Mouse (Mus musculus) embryonic facial prominence, embryonic 11.5 days (tissue): ENCODE data around the gene Slc24a1. TPM values are rescaled to one million over a fixed set of nuclear protein-coding genes. Genes with fewer than 3 reads are reported as not detected.
A peak's percentile ranks its signal among the peaks of the same experiment; 100 is the strongest.

Experiments
- ATAC-seq: fragments of 200-750 bp; cut with Nextera tagmentation; replicated peaks from 2 replicates; pipeline ENCODE4 v1.8.0; 2017; ENCODE audit warnings: low read depth; ENCODE audit not compliant: insufficient number of reproducible peaks, low FRiP score, low TSS enrichment
- DNase-seq: peaks from one replicate; pipeline ENCODE4 v3.0.0-alpha.2; 2015; ENCODE audit warnings: low spot score
- H3K27ac ChIP-seq: fragments of 300-500 bp; sonication (generic); replicated peaks from 2 replicates; pipeline ENCODE4 v1.5.1; 2014; ENCODE audit warnings: mild to moderate bottlenecking, low read depth, low read length, control low read depth
- H3K27me3 ChIP-seq: fragments of 300-500 bp; sonication (generic); 2 replicates; pipeline ENCODE4 v1.6.1; 2014; ENCODE audit warnings: mild to moderate bottlenecking, low read length, moderate library complexity, mixed read lengths; ENCODE audit not compliant: control insufficient read depth, insufficient read depth
- H3K36me3 ChIP-seq: fragments of 300-500 bp; sonication (generic); replicated peaks from 2 replicates; pipeline ENCODE4 v1.6.1; 2014; ENCODE audit warnings: low read depth, mild to moderate bottlenecking, low read length, moderate library complexity, mixed read lengths; ENCODE audit not compliant: control insufficient read depth, insufficient read depth
- H3K4me1 ChIP-seq: fragments of 300-500 bp; sonication (generic); 2 replicates; pipeline ENCODE4 v1.6.1; 2014; ENCODE audit warnings: low read length, mixed read lengths; ENCODE audit not compliant: control insufficient read depth, insufficient read depth
- H3K4me2 ChIP-seq: fragments of 300-500 bp; sonication (generic); 2 replicates; pipeline ENCODE4 v1.6.1; 2014; ENCODE audit warnings: low read depth, mild to moderate bottlenecking, control low read depth, low read length, moderate library complexity
- H3K4me3 ChIP-seq: fragments of 300-500 bp; sonication (generic); 2 replicates; pipeline ENCODE4 v1.5.1; 2014; ENCODE audit warnings: low read depth, low read length, control low read depth
- H3K9ac ChIP-seq: fragments of 300-500 bp; sonication (generic); replicated peaks from 2 replicates; pipeline ENCODE4 v1.6.1; 2014; ENCODE audit warnings: mild to moderate bottlenecking, control low read depth, low read length
- H3K9me3 ChIP-seq: fragments of 300-500 bp; sonication (generic); replicated peaks from 2 replicates; pipeline ENCODE4 v1.6.1; 2016; ENCODE audit warnings: mild to moderate bottlenecking, low read length, inconsistent platforms, mixed read lengths; ENCODE audit not compliant: control insufficient read depth
- WGBS: fragments of 180-500 bp; shearing (Covaris S2); extraction: QIAGEN DNeasy Blood & Tissue Kit; methylation state at CpG from one replicate; pipeline ENCODE4 v1.1.7; 2014; 5-methylcytosine and 5-hydroxymethylcytosine counted together
- polyA plus RNA-seq: library from polyadenylated mRNA; unstranded; fragments of >200 nt; fragmentation: Nextera tagmentation; extraction: Ambion mirVana; gene quantifications from 2 replicates; pipeline ENCODE4 v1.2.1, GENCODE M21; 2014

Slc24a1 gene
- polyA plus RNA-seq, 1 experiment from 2014 or later, result not detected

GRCm38 (mm10) chr9:64980548-64980947 is 29.1 kb upstream of the Slc24a1 start:
- no peak overlapping the region for H3K27ac ChIP-seq
- peaks cover 22% of the 10 kb centered on the region for H3K36me3 ChIP-seq
- 89% methylated on average over 3 of the region's 3 CpGs for WGBS

DNA sequence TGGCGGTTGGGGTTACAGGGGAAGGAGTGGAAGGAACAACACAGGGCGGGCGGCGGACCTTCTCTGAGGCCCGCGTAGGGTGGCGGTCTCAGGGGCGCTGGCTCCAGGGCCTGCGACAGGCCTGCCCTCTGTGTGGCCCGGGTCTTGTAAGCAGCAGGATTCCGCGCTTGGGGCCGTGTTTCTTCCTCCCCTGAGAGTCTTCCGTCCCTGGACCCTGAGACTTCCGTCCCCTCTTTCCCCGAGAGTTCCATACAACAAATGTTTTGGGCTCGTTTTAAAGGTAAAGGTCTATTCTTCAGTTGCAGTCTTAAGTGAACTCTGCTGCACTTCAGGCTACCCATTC is 9.5 kb upstream of the Slc24a1 start:
- ATAC-seq (no peak), DNase-seq (no peak)
- peak overlapping the region; percentile 63 for H3K4me2 ChIP-seq
- peak overlapping the region; percentile 93 for H3K9ac ChIP-seq
- no peaks in the 10 kb centered on the region for H3K4me1 ChIP-seq
- H3K36me3 ChIP-seq, result no peaks in the 10 kb centered on the region
- H3K4me3 ChIP-seq, result peak overlapping the region; percentile 80
- peak overlapping the region; percentile 82 for H3K27ac ChIP-seq
- H3K9me3 ChIP-seq, result no peaks in the 10 kb centered on the region
- H3K27me3 ChIP-seq, result no peaks in the 10 kb centered on the region
- WGBS, result 0% methylated on average over 17 of the region's 17 CpGs

More at GRCm38 (mm10) chr9:64980548-64980947, 29.1 kb upstream of the Slc24a1 start:
- H3K4me3 ChIP-seq, result no peak overlapping the region
- H3K27me3 ChIP-seq, result no peaks in the 10 kb centered on the region
- no peak for DNase-seq
- H3K9ac ChIP-seq, result no peak overlapping the region
- H3K4me2 ChIP-seq, result no peak overlapping the region
- no peaks in the 10 kb centered on the region for H3K9me3 ChIP-seq
- no peak for ATAC-seq
- H3K4me1 ChIP-seq, result no peaks in the 10 kb centered on the region

GRCm38 (mm10) chr9:64960117-64960977 is 8.9 kb upstream of the Slc24a1 start, which contains the start of gene Ints14:
Ints14 (plus strand) TSS chr9:64960905.
- peak; percentile 98 for DNase-seq
- WGBS, result 4% methylated on average over 29 of the region's 29 CpGs
- H3K36me3 ChIP-seq, result no peaks in the 10 kb centered on the region

GRCm38 (mm10) chr9:64957276-64957675 is 5.9 kb upstream of the Slc24a1 start:
- no peak overlapping the region for H3K27ac ChIP-seq
- no peak overlapping the region for H3K4me3 ChIP-seq
- H3K4me2 ChIP-seq, result no peak overlapping the region
- DNase-seq (no peak), ATAC-seq (no peak)
- no peaks in the 10 kb centered on the region for H3K4me1 ChIP-seq
- H3K36me3 ChIP-seq, result no peaks in the 10 kb centered on the region
- H3K27me3 ChIP-seq, result no peaks in the 10 kb centered on the region
- no peak overlapping the region for H3K9ac ChIP-seq
- WGBS, result 86% methylated on average over 3 of the region's 3 CpGs
- H3K9me3 ChIP-seq, result no peaks in the 10 kb centered on the region

More at GRCm38 (mm10) chr9:64960117-64960977, 8.9 kb upstream of the Slc24a1 start, which contains the start of gene Ints14:
- Histone ChIP-seq H3K4me2 (peak within 1 kb of the TSS; percentile 63), H3K9ac (peak within 1 kb of the TSS; percentile 93), H3K9me3 (no peaks in the 10 kb centered on the region), H3K4me3 (peak within 1 kb of the TSS; percentile 80), H3K27me3 (no peaks in the 10 kb centered on the region), H3K4me1 (no peaks in the 10 kb centered on the region), H3K27ac (peak within 1 kb of the TSS; percentile 82)
- ATAC-seq, result peak; percentile 92

DNA sequence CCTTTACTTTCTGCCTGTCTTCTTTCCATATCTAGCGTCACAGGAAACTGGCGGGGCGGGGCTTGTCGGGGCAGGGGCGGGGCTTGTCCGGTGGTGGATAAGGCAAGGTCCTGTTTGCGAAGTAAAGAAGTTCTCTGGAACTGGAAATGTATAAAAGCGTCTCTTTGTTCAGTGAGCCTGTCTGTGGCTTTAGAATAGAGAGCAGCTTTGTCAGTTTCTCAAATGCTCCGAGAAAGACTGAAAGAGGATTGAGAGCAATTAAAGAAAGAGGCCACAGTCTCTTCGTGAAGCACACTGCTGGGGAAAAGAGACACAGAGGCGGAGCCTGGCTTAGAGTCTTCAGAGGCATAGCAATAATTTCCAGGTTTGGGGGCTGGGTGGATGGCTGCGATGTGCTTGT is 4.9 kb upstream of the Slc24a1 start:
- DNase-seq (peak; percentile 39), ATAC-seq (no peak)
- H3K36me3 ChIP-seq, result no peaks in the 10 kb centered on the region
- no peak overlapping the region for H3K27ac ChIP-seq
- H3K9ac ChIP-seq, result no peak overlapping the region
- 18% methylated on average over 12 of the region's 12 CpGs for WGBS
- no peak overlapping the region for H3K4me2 ChIP-seq
- H3K4me3 ChIP-seq, result no peak overlapping the region
- no peaks in the 10 kb centered on the region for H3K9me3 ChIP-seq
- no peaks in the 10 kb centered on the region for H3K4me1 ChIP-seq
- no peaks in the 10 kb centered on the region for H3K27me3 ChIP-seq

- no peaks in the 10 kb centered on the region for H3K27me3 ChIP-seq
- H3K36me3 ChIP-seq, result no peaks in the 10 kb centered on the region
- H3K4me3 ChIP-seq, result no peak overlapping the region
- no peak overlapping the region for H3K27ac ChIP-seq
- H3K9ac ChIP-seq, result no peak overlapping the region
- H3K9me3 ChIP-seq, result no peaks in the 10 kb centered on the region
- H3K4me2 ChIP-seq, result no peak overlapping the region
- ATAC-seq (no peak), DNase-seq (no peak)
- H3K4me1 ChIP-seq, result no peaks in the 10 kb centered on the region
- 79% methylated on average over 7 of the region's 7 CpGs for WGBS
Observed at GRCm38 (mm10) chr9:64953190-64953589, 1.8 kb upstream of the Slc24a1 start.

GRCm38 (mm10) chr9:64952055-64952454 is 648 bp upstream of the Slc24a1 start:
- H3K27ac ChIP-seq, result no peak overlapping the region
- no peak for ATAC-seq
- no peak overlapping the region for H3K9ac ChIP-seq
- H3K36me3 ChIP-seq, result no peaks in the 10 kb centered on the region
- no peaks in the 10 kb centered on the region for H3K4me1 ChIP-seq
- no peak overlapping the region for H3K4me3 ChIP-seq
- no peak for DNase-seq
- 16% methylated on average over 5 of the region's 5 CpGs for WGBS
- H3K9me3 ChIP-seq, result no peaks in the 10 kb centered on the region
- H3K4me2 ChIP-seq, result no peak overlapping the region
- no peaks in the 10 kb centered on the region for H3K27me3 ChIP-seq

DNA sequence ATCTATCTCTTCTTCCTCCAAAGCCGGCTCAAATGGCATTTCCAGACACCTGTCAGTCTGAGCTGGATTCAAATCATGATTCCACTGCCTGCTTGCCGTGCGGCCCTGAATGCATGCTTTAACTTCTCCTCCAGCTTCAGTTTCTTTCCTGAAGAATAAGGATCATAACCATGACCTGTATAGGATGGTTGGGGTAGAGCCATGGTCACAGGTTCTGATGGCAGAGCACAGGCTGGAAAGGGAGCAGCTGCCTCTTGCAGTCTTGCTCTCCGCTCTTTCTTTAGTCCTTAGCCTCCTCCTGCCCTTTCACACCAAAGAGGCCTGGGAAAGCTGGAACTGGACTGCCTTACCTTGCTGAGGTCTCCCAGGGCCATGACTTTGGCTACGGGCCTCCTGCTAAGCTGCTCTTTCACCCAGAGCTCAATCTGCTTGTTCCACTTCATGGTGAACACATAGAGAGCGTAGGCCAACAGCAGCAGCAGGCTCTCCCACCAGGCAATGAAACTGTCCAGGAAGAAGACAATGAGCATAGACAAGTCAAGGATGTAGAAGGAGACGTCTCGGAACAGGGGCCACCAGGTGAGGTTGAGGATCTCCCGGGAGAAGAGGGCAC is 3.8 kb downstream of the Slc24a1 start:
- Histone ChIP-seq H3K4me3 (no peak overlapping the region), H3K36me3 (no peaks in the 10 kb centered on the region), H3K9me3 (no peaks in the 10 kb centered on the region), H3K4me1 (no peaks in the 10 kb centered on the region; the same call in 1 of the 2 replicates), H3K27ac (no peak overlapping the region), H3K27me3 (no peaks in the 10 kb centered on the region), H3K9ac (no peak overlapping the region), H3K4me2 (no peak overlapping the region)
- DNase-seq (no peak), ATAC-seq (no peak)
- 89% methylated on average over 9 of the region's 9 CpGs for WGBS
